Mouse (Mus musculus): ENCODE data around the gene Scrn3.

Scrn3 gene

DNA sequence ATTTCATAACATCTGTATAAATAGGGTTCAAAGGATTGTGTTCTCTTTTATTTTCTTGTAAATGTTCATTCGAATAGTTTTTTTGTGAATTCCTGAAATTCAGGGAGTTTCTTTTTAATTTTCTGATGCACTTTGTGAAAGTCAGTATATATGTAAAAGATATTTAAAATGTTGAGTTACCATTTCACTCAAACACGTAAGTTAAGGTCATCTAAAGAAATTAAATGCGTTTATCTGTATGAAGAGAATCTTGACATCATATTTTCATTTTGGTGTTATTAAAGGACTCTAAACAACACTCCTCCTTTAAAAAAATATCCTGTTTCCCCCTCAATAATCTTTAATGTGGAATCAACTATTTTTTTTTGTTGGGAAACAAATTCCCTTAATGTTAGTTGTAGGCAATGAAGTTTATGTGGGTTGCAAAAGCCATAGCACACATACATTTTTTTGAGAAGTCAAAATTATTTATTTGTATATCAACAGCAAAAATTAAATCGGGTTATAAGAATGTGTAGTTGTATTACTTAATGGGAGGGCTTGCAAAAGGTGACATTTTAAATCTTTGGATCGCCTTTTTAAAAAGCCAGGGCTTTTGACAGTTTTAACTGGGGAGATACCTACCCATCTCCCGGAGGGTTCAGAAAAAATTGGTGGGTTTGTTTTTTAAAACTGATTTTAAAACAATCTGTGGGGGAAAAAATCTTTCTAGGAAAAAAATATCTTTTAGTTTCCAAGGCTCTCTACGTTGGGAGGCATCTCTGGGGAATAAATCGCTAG is 37.0 kb upstream of the Scrn3 start:
- no peak for DNase-seq (ENCODE audit: low read depth, low spot score)

DNA sequence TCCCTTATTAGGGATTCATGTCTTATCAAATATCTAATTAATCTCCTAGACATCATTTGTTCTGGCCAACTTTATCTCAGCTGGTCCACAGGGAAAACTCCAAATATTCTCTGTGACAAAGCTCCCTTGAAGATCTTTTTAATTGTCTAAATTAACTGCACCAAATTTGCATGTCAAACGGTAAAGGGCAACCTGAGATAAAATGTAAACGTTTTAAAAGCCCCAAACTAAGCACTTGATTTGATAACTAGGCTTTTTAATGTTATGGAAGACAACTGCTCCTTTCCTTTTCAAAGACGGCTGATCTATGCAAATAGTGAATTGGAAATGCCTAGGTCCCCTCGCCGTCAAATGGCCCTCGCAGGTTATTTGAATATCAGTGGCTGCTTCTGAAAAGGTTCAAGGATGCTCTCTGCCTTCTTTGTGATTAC is 36.2 kb upstream of the Scrn3 start:
- DNase-seq (ENCODE audit: low read depth, low spot score): no peak

DNA sequence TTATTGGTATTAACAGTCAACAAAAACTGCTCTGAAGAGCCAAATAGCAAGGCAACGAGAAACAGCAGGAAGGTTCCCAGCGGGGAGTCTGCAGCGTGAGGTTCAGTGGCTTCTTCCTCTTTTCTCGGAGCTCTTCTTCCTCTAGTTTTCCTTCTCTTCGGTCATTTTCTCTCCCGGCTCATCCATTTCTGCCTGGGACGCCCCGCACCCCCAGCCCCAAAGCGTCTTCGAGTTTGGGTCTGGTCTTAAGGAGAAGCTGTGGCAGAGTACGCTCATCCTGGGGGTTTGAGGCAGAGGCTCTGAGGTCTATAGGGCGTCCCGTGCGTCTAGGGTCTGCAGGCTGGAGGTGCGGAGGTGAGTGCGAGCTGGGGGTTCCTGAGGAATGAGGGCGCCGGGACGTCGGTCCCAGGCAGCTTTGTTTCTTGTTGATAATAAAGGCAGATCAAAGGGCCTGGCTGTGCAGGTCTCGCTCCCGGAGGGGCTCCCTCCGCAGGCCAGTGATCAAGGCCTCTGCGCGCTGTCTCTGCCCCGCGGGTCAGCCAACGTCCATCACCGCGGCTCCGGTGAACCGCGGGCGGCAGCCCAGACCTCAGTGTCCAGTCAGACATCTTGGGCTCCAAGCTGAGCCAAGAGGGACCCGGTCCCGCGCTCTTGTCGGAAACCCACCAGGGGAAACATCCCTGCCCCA is 35.2 kb upstream of the Scrn3 start:
- DNase-seq (ENCODE audit: low read depth, low spot score): no peak

DNA sequence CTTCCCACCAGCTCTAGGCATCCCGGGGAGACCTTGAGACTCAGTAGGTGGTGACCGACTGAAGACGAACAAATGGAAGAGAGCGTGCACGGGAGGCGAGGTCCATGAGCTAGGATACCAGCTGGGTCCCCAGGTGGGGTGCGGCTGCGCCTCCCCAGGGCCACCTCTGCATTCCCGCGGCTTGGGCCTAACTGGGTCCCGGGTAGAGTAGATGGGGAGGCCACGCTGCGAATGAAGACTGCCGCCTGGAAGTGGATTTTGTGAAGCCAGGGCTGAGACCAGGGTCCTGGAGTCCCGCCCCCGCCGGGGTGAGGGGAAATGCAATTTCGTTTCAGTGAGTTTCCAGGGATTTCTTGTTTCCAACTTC is 34.7 kb upstream of the Scrn3 start:
- DNase-seq (ENCODE audit: low read depth, low spot score): no peak

DNA sequence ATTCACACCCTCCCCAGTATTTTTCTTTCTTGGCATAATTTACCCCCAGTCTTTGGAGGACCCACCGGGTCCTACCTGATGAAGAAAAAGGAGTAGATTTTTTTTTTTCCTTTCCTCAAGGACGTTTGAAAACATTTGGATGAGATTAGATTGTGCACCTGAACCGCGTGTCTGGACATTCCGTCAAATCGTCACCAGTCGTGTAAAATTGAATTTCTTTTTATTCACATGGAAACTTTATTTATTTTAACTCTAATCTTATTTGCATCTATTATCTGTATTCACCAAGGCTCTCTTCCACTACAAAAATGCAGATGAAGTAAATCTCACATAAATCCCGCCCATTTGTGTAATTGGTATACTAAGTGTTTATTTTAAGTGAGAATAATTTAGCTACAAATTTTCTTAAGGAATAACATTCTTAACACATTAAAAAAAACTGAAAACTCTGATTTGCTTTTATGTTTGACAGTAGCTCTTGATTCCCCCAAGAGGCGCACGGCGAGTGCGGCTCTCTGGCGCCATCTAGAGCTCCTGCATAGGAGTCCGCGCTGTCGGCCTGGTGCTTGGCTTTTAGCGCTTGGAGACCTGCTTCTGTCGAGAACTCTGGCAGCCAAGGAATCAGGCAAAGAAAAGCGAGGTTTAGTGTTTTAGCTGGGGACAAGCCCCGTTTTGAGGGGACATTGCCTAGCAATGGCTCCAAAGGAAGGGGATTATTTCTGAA is 34.1 kb upstream of the Scrn3 start:
- peak; percentile 95 for DNase-seq (ENCODE audit: low read depth, low spot score)

DNA sequence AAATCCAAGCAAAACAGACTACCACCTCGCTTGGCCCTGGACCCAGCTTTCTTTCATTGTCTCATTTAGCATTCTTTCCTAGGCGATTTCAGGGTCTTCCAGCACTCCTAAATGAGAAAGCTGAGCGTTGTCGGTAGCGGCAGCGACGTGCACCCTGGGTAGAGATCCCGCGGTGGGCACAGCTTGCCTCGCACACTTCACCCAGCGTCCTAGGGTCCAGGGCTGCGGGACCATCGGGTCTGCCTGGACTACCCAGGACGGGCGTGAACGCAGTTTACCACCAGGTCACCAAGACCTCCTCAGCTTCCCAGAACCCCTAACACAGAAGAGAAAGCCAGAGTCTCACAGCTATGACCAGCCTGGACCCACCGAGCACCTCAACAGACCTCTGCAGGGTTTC is 33.5 kb upstream of the Scrn3 start:
- no peak for DNase-seq (ENCODE audit: low read depth, low spot score)

DNA sequence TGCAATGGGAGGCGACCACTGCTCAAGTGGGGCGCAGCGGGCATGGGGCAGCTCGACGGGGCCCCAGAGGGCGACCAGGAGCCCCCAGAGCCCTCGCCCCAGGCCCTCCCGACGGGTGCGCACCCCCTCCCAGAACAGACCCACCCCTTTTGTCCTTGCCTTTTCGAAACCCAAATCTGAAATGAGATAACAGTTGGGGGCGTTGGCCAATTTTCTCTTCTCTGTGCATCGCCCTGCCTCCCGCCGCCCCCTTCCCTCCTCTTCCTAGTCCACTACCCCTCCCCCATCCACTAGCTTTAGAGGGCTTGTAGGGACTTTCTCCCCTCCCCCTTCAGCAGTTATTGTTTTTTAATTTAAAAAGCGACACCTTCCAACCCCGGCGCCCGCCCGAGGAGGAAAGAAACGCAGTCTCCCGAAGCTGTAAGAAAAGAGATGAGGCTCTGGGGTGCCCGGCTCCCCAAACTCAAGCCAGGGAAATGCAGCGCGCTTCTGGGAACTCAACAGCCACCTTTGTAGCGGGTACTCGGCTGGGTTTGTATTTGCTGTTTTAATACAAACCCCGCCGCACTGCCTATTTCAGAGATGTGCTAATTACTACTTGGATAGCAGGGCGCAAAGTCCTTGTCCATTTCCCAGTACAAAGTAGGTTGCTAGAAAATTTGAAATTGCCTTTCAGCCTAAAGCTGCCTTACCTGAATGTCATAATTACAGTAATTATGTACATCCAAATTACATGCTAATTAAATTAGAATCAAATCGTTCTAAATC is 32.9 kb upstream of the Scrn3 start:
- no peak for DNase-seq (ENCODE audit: low read depth, low spot score)

DNA sequence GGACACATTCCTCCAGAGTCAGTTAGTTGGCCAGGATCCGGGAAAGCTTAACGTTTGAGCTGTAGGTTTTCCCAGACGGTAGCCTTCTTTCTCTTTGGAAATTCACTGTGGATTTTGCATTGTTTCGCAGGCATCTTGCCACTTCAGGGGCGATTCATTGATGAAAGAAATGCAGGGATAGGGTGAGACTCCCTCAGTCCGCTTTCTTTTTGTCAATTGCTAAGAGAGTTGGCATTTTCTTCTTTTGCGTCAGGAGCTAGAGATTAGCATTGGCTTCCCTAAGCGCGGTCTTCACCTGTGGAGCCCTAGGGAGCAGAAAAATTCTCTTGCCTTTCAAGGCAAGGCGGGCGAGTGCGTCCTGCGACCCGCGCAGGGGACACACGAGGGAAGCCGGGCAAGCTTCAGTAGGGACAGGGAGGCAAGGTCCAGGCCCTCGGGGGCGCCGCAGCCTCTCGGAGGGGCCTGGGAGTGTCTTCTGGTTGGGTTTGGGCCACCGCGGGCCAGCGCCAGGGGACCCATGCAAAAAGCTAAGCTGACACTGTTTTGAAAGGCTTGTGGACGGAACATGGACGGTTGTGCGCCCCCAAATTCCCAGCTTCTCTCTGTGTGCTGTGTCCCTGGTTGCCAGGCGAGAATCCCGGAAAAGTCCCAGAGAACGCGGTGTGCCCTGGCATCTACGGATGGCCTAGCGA is 31.9 kb upstream of the Scrn3 start:
- DNase-seq (ENCODE audit: low read depth, low spot score): no peak

DNA sequence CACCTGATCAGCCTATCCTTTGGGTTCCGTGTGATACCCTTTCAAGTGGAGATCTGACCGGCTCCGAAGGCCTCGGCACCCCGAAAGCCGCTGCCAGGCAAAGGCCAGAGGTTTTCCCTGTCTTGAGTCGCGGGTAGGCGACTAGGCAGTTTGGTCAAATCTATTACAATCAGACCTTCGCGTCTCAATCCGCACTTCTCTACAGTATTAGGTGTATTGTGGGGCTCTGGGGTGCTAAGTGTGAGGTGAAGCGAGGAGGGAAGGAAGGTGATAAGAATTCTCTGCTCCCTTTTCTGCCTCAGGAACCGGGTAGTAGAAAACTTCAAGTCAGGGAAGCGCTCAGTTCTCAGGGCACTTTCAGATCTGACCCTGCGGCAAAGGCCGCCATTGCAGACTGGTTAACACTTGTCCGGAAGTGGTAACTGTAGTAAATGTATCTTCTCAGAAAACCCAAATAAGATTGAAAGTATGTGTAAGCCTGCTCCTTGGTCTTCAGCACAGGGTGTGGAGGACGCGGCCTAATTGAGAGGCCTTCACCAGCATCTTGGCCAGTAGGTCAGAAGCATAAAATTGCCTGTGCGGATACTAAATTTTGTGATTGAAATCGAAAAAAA is 31.2 kb upstream of the Scrn3 start:
- DNase-seq (ENCODE audit: low read depth, low spot score): no peak

DNA sequence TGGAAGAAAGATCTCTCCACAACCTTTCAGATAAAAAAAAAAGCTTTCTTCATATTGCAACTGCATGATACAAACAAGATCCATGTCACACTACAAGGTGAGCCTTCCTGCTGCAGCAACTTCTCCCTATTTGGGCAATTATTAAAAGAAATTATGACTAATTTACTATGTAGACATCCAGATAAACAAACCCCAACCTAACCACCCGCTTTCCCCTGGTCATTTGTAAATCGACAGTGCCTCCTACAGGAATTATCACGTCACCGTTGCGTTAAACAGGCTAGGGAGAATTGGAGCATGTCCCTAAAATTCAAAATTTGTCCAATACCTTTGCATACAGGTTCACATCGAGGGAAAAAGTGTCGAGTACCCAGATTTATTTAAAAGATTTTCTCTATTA is 30.7 kb upstream of the Scrn3 start:
- DNase-seq (ENCODE audit: low read depth, low spot score): no peak

DNA sequence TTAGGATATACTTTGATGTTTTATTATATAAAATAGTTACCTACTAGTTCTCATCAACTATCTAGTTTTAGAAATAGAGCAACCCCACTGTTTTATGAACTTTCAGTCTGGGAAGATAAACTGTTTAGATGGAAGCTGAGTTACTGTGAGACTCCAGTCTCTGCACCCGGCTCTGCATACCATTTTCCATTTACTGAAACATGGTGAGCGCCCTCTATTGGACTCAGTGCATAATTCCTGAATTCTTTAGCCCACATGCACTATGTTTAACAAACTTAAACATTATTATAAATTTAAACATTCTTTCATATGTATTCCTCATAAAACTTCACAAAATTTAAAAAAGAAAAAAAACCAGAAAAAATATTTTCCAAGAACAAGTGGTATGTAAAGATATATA is 26.8 kb upstream of the Scrn3 start:
- peak; percentile 83 for DNase-seq (ENCODE audit: low read depth, low spot score)

DNA sequence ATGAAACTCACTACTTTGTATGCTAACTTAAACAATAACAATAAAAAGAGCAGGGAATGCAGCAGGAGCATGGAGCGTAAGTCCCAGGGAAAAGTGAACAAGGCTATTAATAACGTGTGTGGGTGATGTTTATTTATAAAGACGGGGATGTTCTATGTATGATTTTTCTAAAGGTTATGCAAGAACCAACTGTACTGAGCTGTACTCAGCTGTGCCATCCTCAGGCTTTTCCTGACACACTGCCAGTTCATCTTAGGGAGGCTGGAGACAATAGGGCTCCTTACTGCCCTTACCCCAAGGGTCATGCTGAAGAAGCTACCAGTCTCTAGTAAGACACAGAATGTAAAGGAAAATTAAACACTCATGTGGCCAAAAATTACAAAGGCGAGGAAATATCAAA is 21.3 kb upstream of the Scrn3 start:
- DNase-seq (ENCODE audit: low read depth, low spot score): peak; percentile 65

DNA sequence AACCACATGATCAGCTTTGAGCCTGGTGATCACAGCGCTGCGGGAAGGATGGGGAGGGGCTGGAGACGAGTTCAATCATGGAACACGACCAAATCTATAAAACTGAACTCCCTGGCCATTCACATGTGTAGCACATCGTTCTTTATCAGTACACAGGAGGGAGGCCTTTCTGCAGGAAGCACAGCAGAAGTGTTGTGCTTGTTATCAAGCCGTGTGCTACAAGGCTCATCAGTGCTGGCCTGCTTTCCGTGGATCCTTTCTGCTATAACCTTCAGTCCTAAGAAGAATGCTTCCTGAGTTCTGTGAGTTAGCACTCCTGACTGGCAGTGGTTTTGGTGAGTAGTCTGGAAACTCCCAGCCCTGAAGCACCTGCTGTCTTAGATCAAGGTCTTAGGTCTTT is 17.4 kb upstream of the Scrn3 start:
- DNase-seq (ENCODE audit: low read depth, low spot score): no peak

DNA sequence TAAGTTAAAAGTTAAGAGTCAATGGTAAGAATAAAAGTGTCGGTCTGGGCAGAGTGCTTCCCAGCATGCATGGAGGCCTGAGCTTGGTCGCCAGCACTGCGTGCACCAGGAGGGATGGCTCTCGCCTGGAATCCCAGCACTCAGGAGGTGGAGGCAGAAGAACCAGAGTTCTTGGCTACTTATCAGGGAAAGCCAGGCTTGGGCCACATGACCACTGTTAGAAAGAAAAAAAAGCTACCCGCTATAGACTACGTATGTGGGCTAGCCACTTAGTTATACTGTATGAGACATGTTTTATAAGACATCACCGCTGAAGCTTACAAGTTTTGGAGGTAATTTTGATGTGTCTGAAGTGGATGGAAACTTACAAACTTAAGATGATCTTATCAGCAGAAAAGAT is 14.2 kb upstream of the Scrn3 start:
- DNase-seq (ENCODE audit: low read depth, low spot score): no peak

DNA sequence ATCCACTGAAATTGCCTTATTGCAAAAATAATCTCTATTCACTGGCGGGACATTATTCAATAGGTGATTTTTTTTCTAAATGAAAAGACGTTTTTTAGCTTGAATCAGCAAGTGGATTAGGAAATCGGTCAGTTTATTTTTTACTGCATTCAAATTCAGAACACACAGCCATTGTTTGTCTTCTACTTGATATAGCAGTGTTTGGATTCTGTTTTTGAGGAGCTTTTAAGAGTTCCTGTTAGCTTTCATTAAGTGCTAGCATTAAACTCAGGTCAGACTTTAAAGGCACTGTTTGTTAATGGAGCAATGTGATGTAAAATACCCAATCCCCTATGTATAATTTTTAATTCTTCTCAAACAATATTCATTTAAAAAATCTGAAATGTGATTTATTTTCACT is 13.6 kb upstream of the Scrn3 start:
- DNase-seq (ENCODE audit: low read depth, low spot score): no peak

DNA sequence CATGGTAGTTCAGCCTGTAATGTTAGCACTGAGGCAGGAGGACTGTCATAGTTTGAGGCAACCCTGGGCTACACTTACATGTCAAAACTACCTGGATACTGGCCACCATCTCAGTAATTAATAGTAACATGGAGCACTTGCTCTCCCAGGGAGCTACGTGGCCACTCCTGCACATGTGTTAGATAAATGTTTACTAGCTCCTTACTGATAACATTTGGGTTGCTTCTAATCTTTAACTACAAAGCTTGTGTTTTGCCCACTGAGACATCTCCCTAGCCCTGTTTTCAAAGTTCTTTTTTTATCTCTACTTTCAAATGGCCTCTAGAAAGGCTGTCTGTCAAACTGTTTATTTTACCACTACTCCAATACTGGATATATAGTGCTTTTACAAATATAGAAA is 10.4 kb upstream of the Scrn3 start:
- no peak for DNase-seq (ENCODE audit: low read depth, low spot score)

DNA sequence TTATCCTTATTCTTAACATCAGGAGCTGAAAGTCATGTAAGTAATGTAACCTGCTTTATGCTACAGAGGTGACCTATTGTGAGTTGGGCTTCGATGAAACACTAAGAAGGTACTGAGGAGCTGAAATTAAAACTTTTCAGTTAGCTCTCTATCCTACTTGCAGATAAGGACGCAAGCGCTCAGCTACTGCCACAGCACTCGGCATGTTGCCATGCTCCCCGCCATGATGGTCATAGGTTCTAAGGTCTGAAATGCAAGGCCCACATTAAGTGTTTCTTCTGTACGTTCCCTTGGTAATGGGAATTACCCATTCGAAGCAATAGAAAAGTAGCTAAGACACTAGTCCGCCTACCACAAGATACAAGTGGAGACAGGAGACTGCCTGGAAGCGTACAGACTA is 9.7 kb upstream of the Scrn3 start:
- no peak for DNase-seq (ENCODE audit: low read depth, low spot score)

DNA sequence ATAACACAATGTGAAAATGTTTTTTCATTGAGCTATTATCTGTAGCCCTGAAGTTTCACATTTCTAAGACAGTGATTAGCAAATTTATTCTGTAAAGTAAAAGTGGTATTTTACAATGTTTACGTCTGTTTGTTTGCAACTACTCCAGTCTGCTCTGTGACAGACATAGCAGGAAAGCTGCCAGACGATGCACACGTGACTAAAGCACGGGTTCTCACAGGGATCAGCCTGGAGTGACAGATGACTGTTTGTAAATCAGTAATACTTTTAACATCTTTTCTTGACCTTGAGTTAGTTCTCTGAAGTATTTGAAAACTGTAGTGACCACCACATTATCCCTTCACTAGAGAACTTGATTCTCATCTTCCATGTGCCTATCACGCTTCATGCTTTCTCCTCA is 7.9 kb upstream of the Scrn3 start:
- DNase-seq (ENCODE audit: low read depth, low spot score): no peak

DNA sequence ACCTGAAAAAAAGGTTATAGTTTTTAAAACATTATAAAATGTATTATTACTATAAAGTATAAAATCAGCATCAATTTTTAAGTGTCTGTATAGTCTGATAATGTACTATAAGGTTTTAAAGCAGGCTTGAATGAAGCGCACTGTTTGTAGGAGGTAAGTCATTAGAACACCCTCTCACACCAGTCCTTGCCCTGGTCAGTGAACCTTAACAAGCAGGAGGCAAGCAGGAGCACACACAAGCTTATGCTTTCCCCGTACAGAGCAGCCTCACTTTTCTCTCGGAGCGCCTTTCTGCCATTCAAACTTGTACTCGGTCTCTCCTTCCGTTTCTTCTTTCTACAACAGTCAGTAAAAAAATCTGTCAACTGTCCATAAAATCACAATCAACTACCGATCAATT is 6.4 kb upstream of the Scrn3 start:
- no peak for DNase-seq (ENCODE audit: low read depth, low spot score)

DNA sequence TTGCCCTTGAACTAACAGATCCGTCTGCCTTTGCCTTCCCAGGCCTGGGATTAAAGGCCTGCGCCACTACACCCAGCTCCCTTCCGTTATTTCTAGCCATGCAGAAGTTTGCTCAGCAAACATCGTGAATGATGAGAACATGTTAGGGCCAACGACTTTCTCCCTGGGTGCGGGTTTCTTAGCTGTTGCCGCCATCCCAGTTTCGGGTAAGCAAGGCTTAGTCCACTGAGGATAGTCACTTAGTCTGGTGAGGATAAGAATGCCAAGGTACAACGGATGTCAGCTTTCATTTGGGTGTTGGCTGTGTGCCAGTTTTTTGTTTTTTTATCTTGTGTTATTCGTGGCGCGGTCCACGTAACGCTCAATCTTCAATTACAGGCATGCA is 708 bp downstream of the Scrn3 start:
- peak; percentile 37 for DNase-seq (ENCODE audit: low read depth, low spot score)

DNA sequence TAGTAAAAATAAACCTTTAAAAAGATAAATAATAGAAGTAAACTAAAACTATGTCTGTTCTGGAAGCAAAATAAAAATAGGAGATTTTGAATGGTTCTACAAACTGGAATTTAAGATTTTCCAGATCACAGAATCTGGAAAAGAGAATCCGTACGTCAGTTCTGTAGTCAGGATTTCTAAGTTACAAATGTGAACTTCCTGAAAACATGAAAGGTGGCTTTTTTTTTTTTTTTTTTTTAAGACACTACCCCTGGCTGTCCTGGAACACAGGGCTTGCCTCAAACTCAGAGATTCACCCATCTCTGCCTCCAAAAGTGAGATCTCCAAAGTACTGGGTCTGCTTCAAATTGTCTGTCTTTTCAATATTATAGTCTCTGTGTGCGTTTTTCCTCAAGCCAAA is 1.9 kb downstream of the Scrn3 start:
- no peak for DNase-seq (ENCODE audit: low read depth, low spot score)

All from brain, adult 2 months (tissue).